Mouse (Mus musculus): ENCODE data around the gene Lrrc26. TPM values are rescaled to one million over a fixed set of nuclear protein-coding genes. Genes with fewer than 3 reads are reported as not detected.

Gene Lrrc26
- total RNA-seq, 2 experiments from 2014 or later, result not detected

- TF ChIP-seq CTCF (IDR thresholded peaks at IDR 0.05), result no peak
- DNase-seq, result no peak
- Histone ChIP-seq H3K27ac (no peak overlapping the region), H3K4me3 (no peak overlapping the region)
- intact Hi-C loops (cut with DNase I), result no loop called here
Observed at GRCm38 (mm10) chr2:25338303-25338702, 48.6 kb downstream of the Lrrc26 start.

Other genes with a start within 250 kb of the Lrrc26 start
- gene Nsmf, start 235.6 kb upstream of the Lrrc26 start, total RNA-seq (2021), result 10 to 100 TPM in 1 of 2 experiments, 1 to 10 TPM in 1; 6.9 to 15.0 TPM
- gene Entpd8, start 209.6 kb upstream of the Lrrc26 start, total RNA-seq (2021), result not detected
- not detected for gene Noxa1, start 194.8 kb upstream of the Lrrc26 start, total RNA-seq (2021)
- gene Nrarp, start 109.2 kb upstream of the Lrrc26 start, total RNA-seq (2021), result 1 to 10 TPM; 4.0 to 5.2 TPM
- 1 to 10 TPM in 1 of 2 experiments, under 1 TPM in 1; 0.59 to 1.0 TPM for gene Tor4a, start 93.0 kb upstream of the Lrrc26 start, total RNA-seq (2021)
- 10 to 100 TPM; 22.3 to 23.1 TPM for gene Nelfb, start 78.4 kb upstream of the Lrrc26 start, total RNA-seq (2021)
- not detected for gene Stpg3, start 75.3 kb upstream of the Lrrc26 start, total RNA-seq (2021)
- gene Fam166a, start 71.2 kb upstream of the Lrrc26 start, total RNA-seq (2021), result not detected
- gene Tubb4b, start 65.2 kb upstream of the Lrrc26 start, total RNA-seq (2021), result 100 to 1,000 TPM; 185 to 269 TPM
- gene Slc34a3, start 55.6 kb upstream of the Lrrc26 start, total RNA-seq (2021), result not detected
- not detected for gene Rnf224, start 53.1 kb upstream of the Lrrc26 start, total RNA-seq (2021)
- under 1 TPM; 0.39 to 0.56 TPM for gene Rnf208, start 47.7 kb upstream of the Lrrc26 start, total RNA-seq (2021)
- gene Cysrt1, start 47.5 kb upstream of the Lrrc26 start, total RNA-seq (2021), result not detected
- 1 to 10 TPM in 1 of 2 experiments, under 1 TPM in 1; 0.86 to 1.2 TPM for gene AL732309.1, start 43.1 kb upstream of the Lrrc26 start, total RNA-seq (2021)
- gene Tmem203, start 34.5 kb upstream of the Lrrc26 start, total RNA-seq (2021), result 10 to 100 TPM; 11.4 to 12.6 TPM
- gene Tprn, start 27.3 kb upstream of the Lrrc26 start, total RNA-seq (2021), result 1 to 10 TPM; 3.1 to 3.5 TPM
- 10 to 100 TPM; 28.0 to 35.5 TPM for gene Ssna1, start 17.5 kb upstream of the Lrrc26 start, total RNA-seq (2021)
- 10 to 100 TPM; 29.7 to 32.3 TPM for gene Anapc2, start 17.4 kb upstream of the Lrrc26 start, total RNA-seq (2021)
- not detected for gene Tmem210, start 1.8 kb upstream of the Lrrc26 start, total RNA-seq (2021)
- not detected for gene Grin1, start 29.3 kb downstream of the Lrrc26 start, total RNA-seq (2021)
- gene Man1b1, start 42.4 kb downstream of the Lrrc26 start, total RNA-seq (2021), result 10 to 100 TPM; 12.9 to 16.0 TPM
- gene Dpp7, start 66.4 kb downstream of the Lrrc26 start, total RNA-seq (2021), result 10 to 100 TPM; 14.0 to 16.5 TPM
- 1 to 10 TPM; 4.3 to 5.4 TPM for gene Uap1l1, start 75.8 kb downstream of the Lrrc26 start, total RNA-seq (2021)
- gene Sapcd2, start 82.4 kb downstream of the Lrrc26 start, total RNA-seq (2021), result not detected
- gene Entpd2, start 106.0 kb downstream of the Lrrc26 start, total RNA-seq (2021), result 1 to 10 TPM; 6.5 to 8.8 TPM
- gene Npdc1, start 109.4 kb downstream of the Lrrc26 start, total RNA-seq (2021), result 10 to 100 TPM; 14.9 to 16.9 TPM
- gene Fut7, start 133.4 kb downstream of the Lrrc26 start, total RNA-seq (2021), result not detected
- 10 to 100 TPM; 15.1 to 15.3 TPM for gene Abca2, start 138.8 kb downstream of the Lrrc26 start, total RNA-seq (2021)
- 1 to 10 TPM in 1 of 2 experiments, under 1 TPM in 1; 0.31 to 1.1 TPM for gene Clic3, start 166.9 kb downstream of the Lrrc26 start, total RNA-seq (2021)
- gene Paxx, start 171.2 kb downstream of the Lrrc26 start, total RNA-seq (2021), result 10 to 100 TPM; 13.6 to 14.4 TPM
- not detected for gene Ptgds, start 180.1 kb downstream of the Lrrc26 start, total RNA-seq (2021)
- gene Lcn12, start 204.0 kb downstream of the Lrrc26 start, total RNA-seq (2021), result not detected
- gene Fbxw5, start 210.8 kb downstream of the Lrrc26 start, total RNA-seq (2021), result 10 to 100 TPM; 76.9 to 88.4 TPM
- gene C8g, start 211.8 kb downstream of the Lrrc26 start, total RNA-seq (2021), result 1 to 10 TPM; 1.1 to 1.6 TPM

Data from gastrocnemius, adult 2 months (tissue).